Mouse (Mus musculus): ENCODE measurements around the gene Cmtr2.

Gene Cmtr2

DNA sequence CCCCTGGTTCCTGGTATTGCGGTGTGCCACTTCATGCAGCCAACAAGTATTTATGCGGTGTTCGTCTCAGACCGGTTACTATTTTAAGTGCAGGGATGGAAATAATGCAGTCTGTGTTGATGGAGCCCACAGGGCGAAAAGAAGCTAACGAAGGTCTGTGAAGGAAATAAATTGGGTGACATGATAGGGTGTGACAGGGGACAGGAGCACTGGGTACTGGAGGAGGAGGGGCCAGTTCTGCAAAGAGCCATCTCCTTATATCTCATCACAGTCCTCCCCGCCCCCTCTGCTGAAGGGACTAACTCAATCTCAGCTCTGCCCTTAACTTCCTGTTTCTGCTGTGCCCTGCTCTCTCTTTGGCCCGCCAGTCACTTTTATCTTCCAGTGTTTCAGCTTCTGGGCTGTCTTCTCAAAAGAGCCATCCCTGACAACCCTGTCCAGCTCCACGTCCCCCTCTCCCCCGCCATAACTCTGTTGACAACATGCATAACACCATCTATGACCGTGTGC, 50.4 kb downstream of the Cmtr2 start:
- no peak for DNase-seq (ENCODE audit: low spot score)

DNA sequence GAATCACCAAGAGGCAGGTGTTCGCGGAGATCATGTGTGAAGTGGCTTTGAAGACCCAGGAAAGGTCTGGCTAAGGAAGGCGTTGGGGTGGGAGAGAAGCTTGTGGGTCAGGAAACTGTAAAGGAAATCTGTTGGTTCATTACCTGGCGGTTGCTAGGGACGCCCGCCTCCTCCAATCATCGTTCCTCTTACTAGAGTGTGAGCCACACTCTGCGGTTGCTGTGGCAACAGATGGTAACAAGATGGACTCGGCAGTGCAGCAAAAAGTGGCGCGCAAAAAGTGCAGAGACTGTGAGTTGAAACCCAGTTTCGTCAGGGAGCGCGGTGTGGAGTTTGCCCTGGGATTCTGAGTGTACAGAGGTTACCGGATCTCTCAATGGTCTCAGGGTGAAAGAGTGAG, 51.3 kb downstream of the Cmtr2 start, which contains the start of gene Hydin:
TSS of gene Hydin (plus strand) at position 237 of the 400 bp plus-strand sequence.
- peak; percentile 2 for DNase-seq (ENCODE audit: low spot score)

DNA sequence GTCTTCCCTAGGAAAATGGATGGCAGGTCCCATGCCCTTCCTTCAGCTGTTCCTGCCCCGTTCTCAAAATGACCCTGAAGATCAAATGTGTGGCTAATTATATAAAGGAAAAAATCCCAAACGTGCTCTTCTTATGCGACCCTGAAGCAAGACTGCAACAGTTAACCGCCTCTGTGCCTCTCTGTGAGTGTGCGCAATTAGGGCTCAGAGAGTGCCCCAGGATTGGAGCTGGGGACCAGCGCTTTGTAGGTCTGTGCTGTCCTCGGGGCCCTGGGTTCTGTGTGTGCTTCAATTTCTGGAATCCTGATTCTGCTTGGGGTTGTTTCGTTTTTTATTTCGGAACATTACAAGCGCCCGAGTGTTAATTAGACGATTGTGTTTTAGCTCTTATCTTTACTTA, 51.8 kb downstream of the Cmtr2 start:
- no peak for DNase-seq (ENCODE audit: low spot score)

DNA sequence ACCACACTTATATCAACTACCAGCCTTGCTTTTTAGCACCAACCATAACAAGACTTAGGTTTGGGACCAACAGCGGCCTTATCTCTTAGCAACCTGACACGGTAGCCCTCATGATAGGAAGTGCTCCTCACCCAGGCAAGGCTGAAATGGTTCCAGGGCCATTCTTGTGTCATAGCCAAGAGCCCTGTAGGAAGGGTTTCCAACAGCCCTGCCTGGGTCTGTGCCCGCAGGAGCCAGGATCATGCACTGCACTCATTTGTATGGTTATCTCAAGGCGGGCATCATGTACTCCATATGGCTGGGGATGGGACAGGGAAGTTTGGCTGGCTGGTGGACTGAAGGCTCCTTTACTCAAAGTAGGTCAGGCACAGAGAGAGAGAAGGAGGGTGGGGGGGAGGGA, 55.2 kb downstream of the Cmtr2 start:
- DNase-seq (ENCODE audit: low spot score), result no peak

DNA sequence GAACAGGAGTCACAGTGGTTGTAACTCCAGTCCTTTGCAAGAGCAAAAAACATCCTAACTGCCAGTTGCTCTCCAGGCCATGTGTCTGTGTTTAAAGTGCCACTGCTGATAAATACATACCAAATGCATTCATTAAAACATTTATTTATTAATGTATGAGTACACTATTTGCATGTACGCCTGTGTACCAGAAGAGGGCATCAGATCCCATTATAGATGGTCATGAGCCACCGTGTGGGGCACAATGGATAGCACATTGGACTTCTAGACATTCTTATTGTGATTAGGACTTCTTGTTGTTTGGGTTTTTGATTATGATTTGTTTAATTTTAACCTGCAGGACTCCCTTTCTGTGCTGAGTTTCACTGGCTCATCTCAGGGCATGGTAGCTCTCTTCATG, 57.9 kb downstream of the Cmtr2 start:
- no peak for DNase-seq (ENCODE audit: low spot score)

Measured in c-Kit-positive CD71-positive TER-119-positive erythroid progenitor cells, embryonic 14.5 days (primary cell).